Comparison of ENCODE assay signal across 8 mouse cellular contexts in genomic region chr5:136169626-136170511, GRCm38 (mm10). TPM values are rescaled to one million over a fixed set of nuclear protein-coding genes. Genes with fewer than 3 reads are reported as not detected.
A peak's percentile ranks its signal among the peaks of the same experiment; 100 is the strongest.
DNase-seq lines count a peak whose midpoint lies in the region; ATAC-seq lines count a peak whose summit lies in the region.

No protein-coding gene starts in this region.

- intact Hi-C loops in left cerebral cortex, postnatal 14 days (cut with DNase I) = no loop called here

- H3K4me2 ChIP-seq in embryonic facial prominence, embryonic 11.5 days (ENCODE audit: low read depth, low read length) = peak overlapping the region; percentile 94

- 13% methylated on average over 15 of the region's 15 CpGs for WGBS in embryonic facial prominence, embryonic 11.5 days
- WGBS in hindbrain, embryonic 10.5 days = 16% methylated on average over 15 of the region's 15 CpGs

- no peaks in the 10 kb centered on the region for H3K36me3 ChIP-seq in embryonic facial prominence, embryonic 11.5 days (replicated peaks; ENCODE audit: control insufficient read depth, insufficient read depth, low read depth, low read length)
- 0 out of 2 replicates have a peak, but pooled peaks cover 9% of the 10 kb centered on the region for H3K36me3 ChIP-seq in hindbrain, embryonic 10.5 days

- peak; percentile 20; the same call in 1 of the 2 replicates for ATAC-seq in embryonic facial prominence, embryonic 11.5 days (replicated peaks; ENCODE audit: insufficient number of reproducible peaks, low FRiP score, low TSS enrichment, low read depth)
- peak; percentile 26 for ATAC-seq in megakaryocyte progenitor cell, adult 5-6 weeks (replicated peaks; ENCODE audit: poor library complexity)

- H3K4me1 ChIP-seq in embryonic facial prominence, embryonic 11.5 days (ENCODE audit: control insufficient read depth, insufficient read depth, low read length) = no peaks in the 10 kb centered on the region
- peaks cover 22% of the 10 kb centered on the region for H3K4me1 ChIP-seq in hindbrain, embryonic 10.5 days (replicated peaks)

- peak; percentile 30 for DNase-seq in adrenal gland, adult 2 months
- no peak for DNase-seq in adrenal gland, postnatal 4 days (ENCODE audit: low spot score in 2 of 2)
- DNase-seq in ZHBTc4 (ENCODE audit: low read depth, low spot score) = peak; percentile 20
- no peak for DNase-seq in embryonic facial prominence, embryonic 11.5 days (ENCODE audit: low spot score)
- peak; percentile 64 for DNase-seq in hindbrain, embryonic 10.5 days (ENCODE audit: low spot score)
- DNase-seq in left cerebral cortex, postnatal 14 days (ENCODE audit: low spot score in 2 of 2) = peak; percentile 38 to 67
- peak; percentile 51 to 57 for DNase-seq in spleen, adult 18-20 months

- H3K9ac ChIP-seq in embryonic facial prominence, embryonic 11.5 days (replicated peaks; ENCODE audit: low read length) = peak overlapping the region; percentile 58

- H3K27ac ChIP-seq in embryonic facial prominence, embryonic 11.5 days (replicated peaks; ENCODE audit: low read depth, low read length) = no peak overlapping the region
- peak overlapping the region; percentile 86 for H3K27ac ChIP-seq in hindbrain, embryonic 10.5 days

- H3K27me3 ChIP-seq in embryonic facial prominence, embryonic 11.5 days (ENCODE audit: control insufficient read depth, insufficient read depth, low read length) = no peaks in the 10 kb centered on the region
- H3K27me3 ChIP-seq in hindbrain, embryonic 10.5 days (ENCODE audit: insufficient read depth, poor library complexity, severe bottlenecking) = peaks cover 8% of the 10 kb centered on the region; the same call in 1 of the 2 replicates

- H3K4me3 ChIP-seq in embryonic facial prominence, embryonic 11.5 days (ENCODE audit: low read depth, low read length) = peak overlapping the region; percentile 64
- peak overlapping the region; percentile 71 for H3K4me3 ChIP-seq in hindbrain, embryonic 10.5 days

- no peaks in the 10 kb centered on the region for H3K9me3 ChIP-seq in embryonic facial prominence, embryonic 11.5 days (replicated peaks; ENCODE audit: control insufficient read depth, low read length)
- H3K9me3 ChIP-seq in hindbrain, embryonic 10.5 days = peaks cover 4% of the 10 kb centered on the region; the same call in 1 of the 2 replicates

RNA-seq across cellular contexts. Expression of gene Orai2, which starts 0.6 kb away (rescaled TPM):
- total RNA-seq in adrenal gland, adult 2 months (2021) = 1 to 10 TPM; 2.5 to 4.0 TPM
- 9.5 and 9.7 TPM in 2 replicates for polyA plus RNA-seq in adrenal gland, adult 2 months (2012; rRNA removed)
- total RNA-seq in adrenal gland, postnatal 4 days (2021) = 1 to 10 TPM; 6.5 to 7.3 TPM
- 6.0 and 6.2 TPM in 2 replicates for polyA plus RNA-seq in embryonic facial prominence, embryonic 11.5 days (2014; fragmentation: Nextera tagmentation; extraction: Ambion mirVana)
- 8.5 and 10.9 TPM in 2 replicates for polyA plus RNA-seq in hindbrain, embryonic 10.5 days (2016; fragmentation: Nextera tagmentation; extraction: Ambion mirVana)
- total RNA-seq in left cerebral cortex, postnatal 14 days (2021) = 10 to 100 TPM; 54.3 to 56.1 TPM
- 16.4 and 16.7 TPM in 2 replicates for total RNA-seq in megakaryocyte progenitor cell, adult 5-6 weeks (2015)
- 21.2 and 26.9 TPM in 2 replicates for total RNA-seq in megakaryocyte progenitor cell, adult 5-6 weeks (2017)

RNA-seq across cellular contexts. Expression of gene Prkrip1, which starts 28.9 kb away (rescaled TPM):
- 10 to 100 TPM; 33.7 to 34.5 TPM for total RNA-seq in adrenal gland, adult 2 months (2021)
- polyA plus RNA-seq in adrenal gland, adult 2 months (2012; rRNA removed) = 2.5 and 4.3 TPM in 2 replicates
- total RNA-seq in adrenal gland, postnatal 4 days (2021) = 10 to 100 TPM; 35.4 to 36.7 TPM
- polyA plus RNA-seq in embryonic facial prominence, embryonic 11.5 days (2014; fragmentation: Nextera tagmentation; extraction: Ambion mirVana) = 70.7 and 75.6 TPM in 2 replicates
- polyA plus RNA-seq in hindbrain, embryonic 10.5 days (2016; fragmentation: Nextera tagmentation; extraction: Ambion mirVana) = 67.6 and 77.6 TPM in 2 replicates
- 10 to 100 TPM; 38.7 to 44.0 TPM for total RNA-seq in left cerebral cortex, postnatal 14 days (2021)
- total RNA-seq in megakaryocyte progenitor cell, adult 5-6 weeks (2015) = 21.0 and 26.5 TPM in 2 replicates
- total RNA-seq in megakaryocyte progenitor cell, adult 5-6 weeks (2017) = 51.5 and 78.2 TPM in 2 replicates

RNA-seq across cellular contexts. Expression of gene Alkbh4, which starts 33.9 kb away (rescaled TPM):
- 1 to 10 TPM; 7.8 to 8.9 TPM for total RNA-seq in adrenal gland, adult 2 months (2021)
- polyA plus RNA-seq in adrenal gland, adult 2 months (2012; rRNA removed) = 16.3 and 20.6 TPM in 2 replicates
- total RNA-seq in adrenal gland, postnatal 4 days (2021) = 10 to 100 TPM; 10.2 to 11.5 TPM
- 17.2 and 17.7 TPM in 2 replicates for polyA plus RNA-seq in embryonic facial prominence, embryonic 11.5 days (2014; fragmentation: Nextera tagmentation; extraction: Ambion mirVana)
- 25.1 and 25.7 TPM in 2 replicates for polyA plus RNA-seq in hindbrain, embryonic 10.5 days (2016; fragmentation: Nextera tagmentation; extraction: Ambion mirVana)
- 1 to 10 TPM; 8.2 to 8.9 TPM for total RNA-seq in left cerebral cortex, postnatal 14 days (2021)
- 15.6 and 18.5 TPM in 2 replicates for total RNA-seq in megakaryocyte progenitor cell, adult 5-6 weeks (2015)
- total RNA-seq in megakaryocyte progenitor cell, adult 5-6 weeks (2017) = 8.4 and 12.9 TPM in 2 replicates

RNA-seq across cellular contexts. Expression of gene Lrwd1, which starts 34.0 kb away (rescaled TPM):
- 10 to 100 TPM in 1 of 2 experiments, 1 to 10 TPM in 1; 8.0 to 11.9 TPM for total RNA-seq in adrenal gland, adult 2 months (2021)
- 24.8 and 26.6 TPM in 2 replicates for polyA plus RNA-seq in adrenal gland, adult 2 months (2012; rRNA removed)
- total RNA-seq in adrenal gland, postnatal 4 days (2021) = 10 to 100 TPM; 17.6 to 21.0 TPM
- 42.1 and 45.1 TPM in 2 replicates for polyA plus RNA-seq in embryonic facial prominence, embryonic 11.5 days (2014; fragmentation: Nextera tagmentation; extraction: Ambion mirVana)
- polyA plus RNA-seq in hindbrain, embryonic 10.5 days (2016; fragmentation: Nextera tagmentation; extraction: Ambion mirVana) = 54.3 and 59.7 TPM in 2 replicates
- total RNA-seq in left cerebral cortex, postnatal 14 days (2021) = 10 to 100 TPM; 12.4 to 14.1 TPM
- 13.2 and 16.5 TPM in 2 replicates for total RNA-seq in megakaryocyte progenitor cell, adult 5-6 weeks (2015)
- total RNA-seq in megakaryocyte progenitor cell, adult 5-6 weeks (2017) = 52.6 and 56.5 TPM in 2 replicates

RNA-seq across cellular contexts. Expression of gene Polr2j, which starts 53.4 kb away (rescaled TPM):
- total RNA-seq in adrenal gland, adult 2 months (2021) = 10 to 100 TPM; 88.6 to 94.3 TPM
- polyA plus RNA-seq in adrenal gland, adult 2 months (2012; rRNA removed) = 22.3 and 34.0 TPM in 2 replicates
- total RNA-seq in adrenal gland, postnatal 4 days (2021) = 10 to 100 TPM; 94.6 to 96.8 TPM
- polyA plus RNA-seq in embryonic facial prominence, embryonic 11.5 days (2014; fragmentation: Nextera tagmentation; extraction: Ambion mirVana) = 266 and 267 TPM in 2 replicates
- 288 and 292 TPM in 2 replicates for polyA plus RNA-seq in hindbrain, embryonic 10.5 days (2016; fragmentation: Nextera tagmentation; extraction: Ambion mirVana)
- total RNA-seq in left cerebral cortex, postnatal 14 days (2021) = 10 to 100 TPM; 86.2 to 86.3 TPM
- 115 and 120 TPM in 2 replicates for total RNA-seq in megakaryocyte progenitor cell, adult 5-6 weeks (2015)
- 127 and 153 TPM in 2 replicates for total RNA-seq in megakaryocyte progenitor cell, adult 5-6 weeks (2017)

Comparison
In these comparisons a context has a peak if more than half of its experiments do, and no peak if none do; other contexts are left out.
1. DNase-seq: peak in adrenal gland, adult 2 months (single experiment), ZHBTc4 (single experiment), hindbrain, embryonic 10.5 days (single experiment), left cerebral cortex, postnatal 14 days (2 of 2) and spleen, adult 18-20 months (2 of 2); none in adrenal gland, postnatal 4 days (0 of 2) and embryonic facial prominence, embryonic 11.5 days (single experiment).